Mouse (Mus musculus) MEL (cell line): Measurements from ENCODE around the gene Dolpp1. TPM values are rescaled to one million over a fixed set of nuclear protein-coding genes. Genes with fewer than 3 reads are reported as not detected.
A peak's percentile ranks its signal among the peaks of the same experiment; 100 is the strongest.

Source experiments
- DNase-seq: peaks from one replicate; pipeline ENCODE4 v3.0.0; 2011; ENCODE audit warnings: low read depth, low spot score
- H3K27ac ChIP-seq: 2 replicates; pipeline ENCODE4 v1.5.1; 2012; ENCODE audit warnings: low read depth, mild to moderate bottlenecking, control low read depth, low read length, moderate library complexity; ENCODE audit not compliant: control insufficient read depth
- H3K27me3 ChIP-seq, 2 experiments: fragments of 150-350 bp in 1 of 2; sonication (generic) in 1 of 2; 2 replicates each; pipeline ENCODE4 v1.6.1; 2012; ENCODE audit warnings: low read length in 2 of 2, mild to moderate bottlenecking in 2 of 2, improper control_type of control experiment in 1 of 2, moderate library complexity in 1 of 2; ENCODE audit not compliant: insufficient read depth in 2 of 2, control insufficient read depth in 1 of 2
- H3K36me3 ChIP-seq, 2 experiments: 2 replicates each; pipeline ENCODE4 v1.6.1; 2012 to 2014; ENCODE audit warnings: low read length in 2 of 2, improper control_type of control experiment in 1 of 2, inconsistent platforms in 1 of 2, mild to moderate bottlenecking in 1 of 2; ENCODE audit not compliant: insufficient read depth in 2 of 2, control insufficient read depth in 1 of 2
- H3K4me1 ChIP-seq, 2 experiments: fragments of 150-350 bp in 1 of 2; sonication (generic) in 1 of 2; 2 replicates each; pipeline ENCODE4 v1.6.1; 2012; ENCODE audit warnings: low read length in 2 of 2, improper control_type of control experiment in 1 of 2, mild to moderate bottlenecking in 1 of 2; ENCODE audit not compliant: insufficient read depth in 2 of 2, control insufficient read depth in 1 of 2
- H3K4me3 ChIP-seq, 2 experiments: fragments of 150-350 bp in 1 of 2; sonication (generic) in 1 of 2; 2 replicates each; pipeline ENCODE4 v1.5.1; 2012; ENCODE audit warnings: low read depth in 2 of 2, low read length in 2 of 2, mild to moderate bottlenecking in 2 of 2, moderate library complexity in 2 of 2, control low read depth in 1 of 2, improper control_type of control experiment in 1 of 2; ENCODE audit not compliant: control insufficient read depth in 1 of 2, insufficient read depth in 1 of 2
- H3K79me2 ChIP-seq: 2 replicates; pipeline ENCODE4 v1.6.1; 2012; ENCODE audit warnings: mild to moderate bottlenecking, low read length, moderate library complexity; ENCODE audit not compliant: control insufficient read depth, poor library complexity, insufficient read depth
- H3K9ac ChIP-seq: 2 replicates; pipeline ENCODE4 v1.6.1; 2012; ENCODE audit warnings: low read depth, mild to moderate bottlenecking, control low read depth, low read length, moderate library complexity; ENCODE audit not compliant: control insufficient read depth, poor library complexity, severe bottlenecking
- H3K9me3 ChIP-seq: fragments of 150-350 bp; sonication (generic); replicated peaks from 2 replicates; pipeline ENCODE4 v1.6.1; 2012; ENCODE audit warnings: mild to moderate bottlenecking, low read length, improper control_type of control experiment, moderate library complexity; ENCODE audit not compliant: insufficient read depth
- CHD2 ChIP-seq: IDR thresholded peaks from 2 replicates; pipeline ENCODE4 v1.6.1; 2011; ENCODE audit warnings: low read length, improper control_type of control experiment
- CTCF ChIP-seq, 3 experiments: IDR thresholded peaks in 2 of 3; conservative IDR thresholded peaks in 1 of 3; 2 replicates each; pipeline ENCODE4 v1.5.1; 2011 to 2012; ENCODE audit warnings: low read length in 3 of 3, low read depth in 2 of 3, mild to moderate bottlenecking in 2 of 3, improper control_type of control experiment in 1 of 3, inconsistent platforms in 1 of 3, mixed read lengths in 1 of 3, moderate library complexity in 1 of 3; ENCODE audit not compliant: control insufficient read depth in 1 of 3, insufficient read depth in 1 of 3, poor library complexity in 1 of 3, severe bottlenecking in 1 of 3
- ELF1 ChIP-seq: IDR thresholded peaks from 2 replicates; pipeline ENCODE4 v1.6.1; 2014; ENCODE audit warnings: low read depth, mild to moderate bottlenecking, inconsistent platforms, low read length, improper control_type of control experiment, moderate library complexity
- GABPA ChIP-seq: IDR thresholded peaks from 2 replicates; pipeline ENCODE4 v1.6.1; 2012; ENCODE audit warnings: low read depth, mild to moderate bottlenecking, inconsistent platforms, low read length, improper control_type of control experiment, moderate library complexity
- GATA1 ChIP-seq: IDR thresholded peaks from 2 replicates; pipeline ENCODE4 v1.6.1; 2011; ENCODE audit warnings: low read depth, low read length, improper control_type of control experiment
- JUND ChIP-seq: IDR thresholded peaks from 2 replicates; pipeline ENCODE4 v1.6.1; 2011; ENCODE audit warnings: low read depth, mild to moderate bottlenecking, improper control_type of control experiment, low read length
- KAT2A ChIP-seq: conservative IDR thresholded peaks from 2 replicates; pipeline ENCODE4 v1.6.1; 2012; ENCODE audit warnings: low read depth, low read length, improper control_type of control experiment, inconsistent platforms
- MAFK ChIP-seq: IDR thresholded peaks from 2 replicates; pipeline ENCODE4 v1.6.1; 2011; ENCODE audit warnings: low read depth, mild to moderate bottlenecking, low read length, improper control_type of control experiment, borderline replicate concordance
- MAX ChIP-seq: IDR thresholded peaks from 2 replicates; pipeline ENCODE4 v1.6.1; 2011; ENCODE audit warnings: low read length, improper control_type of control experiment
- MAZ ChIP-seq: IDR thresholded peaks from 2 replicates; pipeline ENCODE4 v1.6.1; 2012; ENCODE audit warnings: low read depth, mild to moderate bottlenecking, inconsistent platforms, low read length, improper control_type of control experiment
- MEF2A ChIP-seq: IDR thresholded peaks from 2 replicates; pipeline ENCODE4 v1.6.1; 2014; ENCODE audit warnings: low read depth, mild to moderate bottlenecking, inconsistent platforms, low read length, improper control_type of control experiment; ENCODE audit not compliant: poor library complexity, insufficient replicate concordance, severe bottlenecking; ENCODE audit errors: extremely low read depth
- MXI1 ChIP-seq: IDR thresholded peaks from 2 replicates; pipeline ENCODE4 v1.6.1; 2011; ENCODE audit warnings: mild to moderate bottlenecking, low read depth, low read length, improper control_type of control experiment
- MYB ChIP-seq: IDR thresholded peaks from 2 replicates; pipeline ENCODE4 v1.6.1; 2011; ENCODE audit warnings: mild to moderate bottlenecking, low read depth, low read length, improper control_type of control experiment
- POLR2A ChIP-seq, 2 experiments: IDR thresholded peaks; 2 replicates each; pipeline ENCODE4 v1.6.1; 2011 to 2012; ENCODE audit warnings: low read length in 2 of 2, mild to moderate bottlenecking in 2 of 2, control low read depth in 1 of 2, improper control_type of control experiment in 1 of 2, low read depth in 1 of 2, moderate library complexity in 1 of 2; ENCODE audit not compliant: control insufficient read depth in 1 of 2, insufficient read depth in 1 of 2, poor library complexity in 1 of 2
- POLR2AphosphoS2 ChIP-seq: IDR thresholded peaks from 2 replicates; pipeline ENCODE4 v1.6.1; 2011; ENCODE audit warnings: low read length, improper control_type of control experiment
- SIN3A ChIP-seq: IDR thresholded peaks from 2 replicates; pipeline ENCODE4 v1.6.1; 2012; ENCODE audit warnings: low read length, improper control_type of control experiment, inconsistent platforms
- TAL1 ChIP-seq: IDR thresholded peaks from 2 replicates; pipeline ENCODE4 v1.6.1; 2012; ENCODE audit warnings: mild to moderate bottlenecking, inconsistent platforms, low read length, moderate library complexity, mixed read lengths
- TCF12 ChIP-seq: IDR thresholded peaks from 2 replicates; pipeline ENCODE4 v1.6.1; 2014; ENCODE audit warnings: low read depth, mild to moderate bottlenecking, inconsistent platforms, low read length, improper control_type of control experiment, moderate library complexity
- USF1 ChIP-seq: IDR thresholded peaks from 2 replicates; pipeline ENCODE4 v1.6.1; 2014; ENCODE audit warnings: low read depth, mild to moderate bottlenecking, inconsistent platforms, low read length, improper control_type of control experiment, moderate library complexity
- ZC3H11A ChIP-seq: IDR thresholded peaks from 2 replicates; pipeline ENCODE4 v1.6.1; 2012; ENCODE audit warnings: low read depth, mild to moderate bottlenecking, inconsistent platforms, low read length, improper control_type of control experiment
- ZKSCAN1 ChIP-seq: IDR thresholded peaks from 2 replicates; pipeline ENCODE4 v1.6.1; 2012; ENCODE audit warnings: low read depth, mild to moderate bottlenecking, inconsistent platforms, low read length, improper control_type of control experiment, moderate library complexity
- ZNF384 ChIP-seq: IDR thresholded peaks from 2 replicates; pipeline ENCODE4 v1.6.1; 2012; ENCODE audit warnings: low read depth, mild to moderate bottlenecking, inconsistent platforms, low read length, improper control_type of control experiment
- polyA plus RNA-seq, 2 experiments: library from polyadenylated mRNA; stranded (reverse) in 1 of 2; unstranded in 1 of 2; fragments of >175 nt in 1 of 2; fragments of >200 nt in 1 of 2; gene quantifications; 2 replicates each; pipeline versions ENCODE4 v1.2.1 to v1.2.4; 2012; ENCODE audit warnings: low replicate concordance in 2 of 2, low read depth in 1 of 2; ENCODE audit not compliant: insufficient read length in 2 of 2, insufficient read depth in 1 of 2, missing spikeins in 1 of 2
- total RNA-seq: library from RNA; depleted of rRNA; stranded (reverse); fragments of 300-350 nt; gene quantifications from 2 replicates; pipeline ENCODE4 v1.2.3, GENCODE M21; 2012

Dolpp1 gene
- total and polyA plus RNA-seq, 3 experiments = 28.0 to 37.5 TPM; not detected in 1

DNA sequence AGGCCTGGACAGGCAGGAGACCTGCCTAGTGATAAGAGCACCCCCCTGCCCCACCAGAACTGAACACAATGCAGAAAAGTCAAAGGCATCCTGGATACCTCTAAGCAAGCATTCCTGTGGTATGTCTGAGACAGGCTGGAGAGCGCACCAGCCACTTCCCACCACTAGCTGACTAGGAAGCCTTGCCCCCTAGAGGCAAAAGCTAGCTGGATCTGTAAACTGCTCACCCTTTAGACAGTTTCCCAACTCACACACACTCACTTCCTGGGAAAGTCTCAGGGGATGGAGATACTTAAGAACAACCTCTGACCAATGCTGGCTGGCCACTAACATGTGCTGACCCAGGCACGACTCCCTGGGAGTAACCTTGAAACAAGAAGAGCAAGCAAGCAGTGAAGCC is 40.9 kb upstream of the Dolpp1 start:
- H3K27me3 ChIP-seq = no peaks in the 10 kb centered on the region
- no peaks in the 10 kb centered on the region for H3K79me2 ChIP-seq
- no peak overlapping the region for H3K27ac ChIP-seq
- H3K9ac ChIP-seq = no peak overlapping the region
- no peaks in the 10 kb centered on the region for H3K36me3 ChIP-seq
- DNase-seq = peak; percentile 42
- no peaks in the 10 kb centered on the region for H3K9me3 ChIP-seq
- H3K4me1 ChIP-seq = no peaks in the 10 kb centered on the region
- TF ChIP-seq CTCF (IDR thresholded peaks at IDR 0.05 in 2 of 3, conservative IDR thresholded peaks at IDR 0.05 in 1 of 3; ENCODE audit: control insufficient read depth in 1 of 3, insufficient read depth in 1 of 3, low read depth in 2 of 3, low read length in 3 of 3, poor library complexity in 1 of 3, severe bottlenecking in 1 of 3) = peak; percentile 4 to 45 (median 25); a peak in 5 of 6 replicates
- TF ChIP-seq ZC3H11A = no peak
- H3K4me3 ChIP-seq = no peak overlapping the region

DNA sequence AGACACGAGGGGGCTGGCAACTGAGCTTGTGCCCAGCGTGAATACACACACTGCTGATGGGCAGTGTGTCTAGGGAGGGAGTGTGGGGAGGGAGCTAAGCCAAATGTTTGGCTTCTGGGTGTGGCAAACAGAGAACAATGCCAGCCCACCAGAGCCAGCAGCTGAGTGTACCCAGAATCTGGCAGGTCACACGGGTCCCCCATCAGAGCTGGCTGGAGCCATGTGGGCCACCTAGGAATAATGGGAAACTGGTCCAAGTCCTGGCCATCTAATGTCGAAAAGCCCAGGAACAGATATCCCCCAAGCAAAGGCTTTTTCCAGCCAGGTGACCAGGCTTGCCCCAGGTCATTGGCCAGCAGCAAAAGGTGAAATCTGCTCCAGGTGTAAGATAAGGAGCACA is 36.2 kb upstream of the Dolpp1 start:
- no peaks in the 10 kb centered on the region for H3K27me3 ChIP-seq
- H3K9me3 ChIP-seq = no peaks in the 10 kb centered on the region
- H3K79me2 ChIP-seq = no peaks in the 10 kb centered on the region; the same call in 1 of the 2 replicates
- no peak overlapping the region for H3K4me3 ChIP-seq
- no peak overlapping the region for H3K27ac ChIP-seq
- peaks cover 0 to 3% of the 10 kb centered on the region in 2 experiments; a peak in 2 of 4 replicates for H3K36me3 ChIP-seq
- no peak overlapping the region for H3K9ac ChIP-seq
- peaks cover 0 to 13% of the 10 kb centered on the region in 2 experiments; a peak in 2 of 4 replicates for H3K4me1 ChIP-seq
- no peak for TF ChIP-seq MAZ
- TF ChIP-seq MEF2A = no peak
- TF ChIP-seq CHD2 = no peak
- no peak for TF ChIP-seq KAT2A
- no peak for TF ChIP-seq ZKSCAN1
- no peak for TF ChIP-seq MAFK
- no peak for TF ChIP-seq MXI1
- no peak for TF ChIP-seq USF1
- TF ChIP-seq GATA1 = no peak
- no peak for TF ChIP-seq MAX
- DNase-seq = no peak

DNA sequence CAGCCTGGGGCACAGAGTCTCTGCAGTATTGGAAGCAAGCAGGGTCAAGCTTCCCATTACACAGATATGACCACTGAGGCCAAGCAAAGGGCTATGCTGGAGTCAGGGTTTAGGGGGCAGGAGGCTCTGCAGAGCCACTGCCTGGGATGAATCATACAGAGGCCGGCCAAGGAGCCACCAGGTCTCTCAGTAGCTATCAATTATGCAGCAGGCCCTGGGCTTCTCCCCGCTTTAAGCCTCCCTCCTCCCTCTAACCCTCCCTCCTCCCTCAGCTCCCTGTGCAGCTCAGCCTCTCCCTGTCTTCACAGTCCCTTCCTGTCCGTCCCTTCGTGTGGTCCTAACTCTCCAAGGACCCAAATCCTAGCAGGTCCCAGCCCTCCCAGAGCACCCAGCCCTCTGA is 35.8 kb upstream of the Dolpp1 start:
- no peaks in the 10 kb centered on the region; the same call in 1 of the 2 replicates for H3K79me2 ChIP-seq
- H3K36me3 ChIP-seq = peaks cover 0 to 3% of the 10 kb centered on the region in 2 experiments; a peak in 2 of 4 replicates
- no peak for DNase-seq
- no peak overlapping the region for H3K9ac ChIP-seq
- no peak overlapping the region for H3K27ac ChIP-seq
- H3K27me3 ChIP-seq = no peaks in the 10 kb centered on the region
- TF ChIP-seq JUND = no peak
- TF ChIP-seq ELF1 = no peak
- TF ChIP-seq MYB = no peak
- TF ChIP-seq POLR2A (IDR thresholded peaks at IDR 0.05; ENCODE audit: control insufficient read depth in 1 of 2, insufficient read depth in 1 of 2, low read depth in 1 of 2, low read length in 2 of 2, poor library complexity in 1 of 2) = no peak
- no peak for TF ChIP-seq TCF12
- TF ChIP-seq POLR2AphosphoS2 = no peak
- TF ChIP-seq MAFK = no peak
- TF ChIP-seq ZNF384 = no peak
- TF ChIP-seq SIN3A = no peak
- no peak for TF ChIP-seq MXI1
- no peak for TF ChIP-seq GABPA
- no peak for TF ChIP-seq TAL1
- TF ChIP-seq CTCF (IDR thresholded peaks at IDR 0.05 in 2 of 3, conservative IDR thresholded peaks at IDR 0.05 in 1 of 3; ENCODE audit: control insufficient read depth in 1 of 3, insufficient read depth in 1 of 3, low read depth in 2 of 3, low read length in 3 of 3, poor library complexity in 1 of 3, severe bottlenecking in 1 of 3) = no peak
- peaks cover 0 to 13% of the 10 kb centered on the region in 2 experiments; a peak in 2 of 4 replicates for H3K4me1 ChIP-seq
- no peaks in the 10 kb centered on the region for H3K9me3 ChIP-seq
- no peak overlapping the region for H3K4me3 ChIP-seq
